Mouse (Mus musculus): ENCODE results near the gene Lrp5. TPM values are rescaled to one million over a fixed set of nuclear protein-coding genes. Genes with fewer than 3 reads are reported as not detected.

Lrp5 gene
- polyA plus RNA-seq, 1 experiment from 2014 or later = 1.4 TPM

GRCm38 (mm10) chr19:3623824-3624223 lies 62.5 kb downstream of the Lrp5 start:
- Histone ChIP-seq H3K9ac (no peak overlapping the region), H3K4me1 (no peaks in the 10 kb centered on the region), H3K9me3 (no peaks in the 10 kb centered on the region; the same call in 1 of the 2 replicates), H3K36me3 (replicated peaks) (peaks cover 10% of the 10 kb centered on the region), H3K27ac (no peak overlapping the region), H3K4me2 (no peak overlapping the region), H3K4me3 (no peak overlapping the region), H3K27me3 (replicated peaks) (no peaks in the 10 kb centered on the region)
- no peak for ATAC-seq (replicated peaks)
- WGBS = 76% methylated on average over 5 of the region's 5 CpGs

- Histone ChIP-seq H3K4me2 (no peak overlapping the region), H3K27me3 (replicated peaks) (no peaks in the 10 kb centered on the region), H3K9me3 (no peaks in the 10 kb centered on the region; the same call in 1 of the 2 replicates), H3K27ac (no peak overlapping the region), H3K9ac (no peak overlapping the region), H3K36me3 (replicated peaks) (peaks cover 12% of the 10 kb centered on the region), H3K4me3 (no peak overlapping the region), H3K4me1 (no peaks in the 10 kb centered on the region)
- no peak for ATAC-seq (replicated peaks)
- over 99% methylated on average over 4 of the region's 4 CpGs for WGBS
Observed at GRCm38 (mm10) chr19:3623294-3623693, 63.1 kb downstream of the Lrp5 start.

GRCm38 (mm10) chr19:3620871-3621270 lies 65.5 kb downstream of the Lrp5 start:
- peaks cover 12% of the 10 kb centered on the region for H3K36me3 ChIP-seq (replicated peaks)
- H3K9me3 ChIP-seq = no peaks in the 10 kb centered on the region; the same call in 1 of the 2 replicates
- 96% methylated on average over 10 of the region's 10 CpGs for WGBS
- H3K9ac ChIP-seq = no peak overlapping the region
- H3K4me1 ChIP-seq = no peaks in the 10 kb centered on the region
- H3K4me3 ChIP-seq = no peak overlapping the region
- ATAC-seq (replicated peaks) = no peak
- H3K27me3 ChIP-seq (replicated peaks) = no peaks in the 10 kb centered on the region
- no peak overlapping the region for H3K4me2 ChIP-seq
- H3K27ac ChIP-seq = no peak overlapping the region

- ATAC-seq (replicated peaks) = no peak
- WGBS = 83% methylated on average over 2 of the region's 2 CpGs
- Histone ChIP-seq H3K4me2 (no peak overlapping the region), H3K36me3 (replicated peaks) (peaks cover 12% of the 10 kb centered on the region), H3K9ac (no peak overlapping the region), H3K4me3 (no peak overlapping the region), H3K27me3 (replicated peaks) (no peaks in the 10 kb centered on the region), H3K9me3 (no peaks in the 10 kb centered on the region; the same call in 1 of the 2 replicates), H3K27ac (no peak overlapping the region), H3K4me1 (no peaks in the 10 kb centered on the region)
Observed at GRCm38 (mm10) chr19:3619359-3619758, 67.0 kb downstream of the Lrp5 start.

GRCm38 (mm10) chr19:3613991-3614390 lies 72.4 kb downstream of the Lrp5 start:
- H3K27me3 ChIP-seq (replicated peaks) = no peaks in the 10 kb centered on the region
- H3K4me3 ChIP-seq = no peak overlapping the region
- 96% methylated on average over 10 of the region's 10 CpGs for WGBS
- H3K36me3 ChIP-seq (replicated peaks) = 0 out of 2 replicates have a peak, but pooled peaks cover 7% of the 10 kb centered on the region
- H3K27ac ChIP-seq = no peak overlapping the region
- no peak overlapping the region for H3K4me2 ChIP-seq
- no peaks in the 10 kb centered on the region for H3K9me3 ChIP-seq
- no peak overlapping the region for H3K9ac ChIP-seq
- H3K4me1 ChIP-seq = no peaks in the 10 kb centered on the region
- ATAC-seq (replicated peaks) = no peak

GRCm38 (mm10) chr19:3612534-3613273 lies 73.7 kb downstream of the Lrp5 start:
- Histone ChIP-seq H3K27ac (no peak overlapping the region), H3K9ac (no peak overlapping the region), H3K4me2 (no peak overlapping the region), H3K4me3 (no peak overlapping the region), H3K4me1 (no peaks in the 10 kb centered on the region), H3K36me3 (replicated peaks) (0 out of 2 replicates have a peak, but pooled peaks cover 3% of the 10 kb centered on the region), H3K9me3 (no peaks in the 10 kb centered on the region), H3K27me3 (replicated peaks) (no peaks in the 10 kb centered on the region)
- WGBS = 88% methylated on average over 4 of the region's 4 CpGs
- ATAC-seq (replicated peaks) = no peak

GRCm38 (mm10) chr19:3611730-3612129 lies 74.6 kb downstream of the Lrp5 start:
- Histone ChIP-seq H3K4me1 (no peaks in the 10 kb centered on the region), H3K4me2 (no peak overlapping the region), H3K9me3 (no peaks in the 10 kb centered on the region), H3K9ac (no peak overlapping the region), H3K27ac (no peak overlapping the region), H3K4me3 (no peak overlapping the region), H3K36me3 (replicated peaks) (0 out of 2 replicates have a peak, but pooled peaks cover 3% of the 10 kb centered on the region), H3K27me3 (replicated peaks) (no peaks in the 10 kb centered on the region)
- 92% methylated on average over 8 of the region's 8 CpGs for WGBS
- no peak for ATAC-seq (replicated peaks)

- H3K4me3 ChIP-seq = no peak overlapping the region
- H3K4me1 ChIP-seq = no peaks in the 10 kb centered on the region
- H3K4me2 ChIP-seq = no peak overlapping the region
- H3K9ac ChIP-seq = no peak overlapping the region
- no peaks in the 10 kb centered on the region for H3K27me3 ChIP-seq (replicated peaks)
- no peaks in the 10 kb centered on the region for H3K9me3 ChIP-seq
- WGBS = 98% methylated on average over 2 of the region's 2 CpGs
- H3K36me3 ChIP-seq (replicated peaks) = 0 out of 2 replicates have a peak, but pooled peaks cover 3% of the 10 kb centered on the region
- no peak for ATAC-seq (replicated peaks)
- H3K27ac ChIP-seq = no peak overlapping the region
Observed at GRCm38 (mm10) chr19:3610886-3611285, 75.5 kb downstream of the Lrp5 start.

- H3K9ac ChIP-seq = no peak overlapping the region
- H3K4me1 ChIP-seq = no peaks in the 10 kb centered on the region
- H3K9me3 ChIP-seq = no peaks in the 10 kb centered on the region
- H3K4me2 ChIP-seq = no peak overlapping the region
- H3K36me3 ChIP-seq (replicated peaks) = 0 out of 2 replicates have a peak, but pooled peaks cover 3% of the 10 kb centered on the region
- H3K27ac ChIP-seq = no peak overlapping the region
- H3K27me3 ChIP-seq (replicated peaks) = no peaks in the 10 kb centered on the region
- no peak overlapping the region for H3K4me3 ChIP-seq
- 90% methylated on average over 10 of the region's 10 CpGs for WGBS
- ATAC-seq (replicated peaks) = no peak
Observed at GRCm38 (mm10) chr19:3609826-3610225, 76.5 kb downstream of the Lrp5 start.

GRCm38 (mm10) chr19:3594316-3594715 lies 92.0 kb downstream of the Lrp5 start:
- no peak overlapping the region for H3K27ac ChIP-seq
- no peaks in the 10 kb centered on the region for H3K9me3 ChIP-seq
- H3K36me3 ChIP-seq (replicated peaks) = no peaks in the 10 kb centered on the region
- H3K4me1 ChIP-seq = no peaks in the 10 kb centered on the region
- WGBS = 93% methylated on average over 5 of the region's 5 CpGs
- no peak overlapping the region for H3K4me2 ChIP-seq
- ATAC-seq (replicated peaks) = no peak
- H3K27me3 ChIP-seq (replicated peaks) = no peaks in the 10 kb centered on the region
- H3K9ac ChIP-seq = no peak overlapping the region
- H3K4me3 ChIP-seq = no peak overlapping the region

GRCm38 (mm10) chr19:3593379-3594055 lies 92.8 kb downstream of the Lrp5 start:
- Histone ChIP-seq H3K36me3 (replicated peaks) (no peaks in the 10 kb centered on the region), H3K27me3 (replicated peaks) (no peaks in the 10 kb centered on the region), H3K27ac (no peak overlapping the region), H3K9ac (no peak overlapping the region), H3K4me2 (no peak overlapping the region), H3K4me1 (no peaks in the 10 kb centered on the region), H3K4me3 (no peak overlapping the region), H3K9me3 (no peaks in the 10 kb centered on the region)
- ATAC-seq (replicated peaks) = no peak
- WGBS = 89% methylated on average over 7 of the region's 7 CpGs

GRCm38 (mm10) chr19:3589968-3590367 lies 96.4 kb downstream of the Lrp5 start:
- 94% methylated on average over 4 of the region's 4 CpGs for WGBS
- Histone ChIP-seq H3K27ac (no peak overlapping the region), H3K4me1 (no peaks in the 10 kb centered on the region), H3K36me3 (replicated peaks) (no peaks in the 10 kb centered on the region), H3K4me2 (no peak overlapping the region), H3K4me3 (no peak overlapping the region), H3K9me3 (no peaks in the 10 kb centered on the region), H3K9ac (no peak overlapping the region), H3K27me3 (replicated peaks) (no peaks in the 10 kb centered on the region)
- no peak for ATAC-seq (replicated peaks)

Data from midbrain, embryonic 15.5 days (tissue).